Mouse (Mus musculus): ENCODE data around the gene Lsamp. TPM values are rescaled to one million over a fixed set of nuclear protein-coding genes. Genes with fewer than 3 reads are reported as not detected.

Lsamp gene
- polyA plus RNA-seq, 1 experiment, result 0.31 TPM

GRCm38 (mm10) chr16:40549663-40550062 lies 565.5 kb downstream of the Lsamp start:
- Histone ChIP-seq H3K27me3 (ENCODE audit: control insufficient read depth, insufficient read depth, low read length) (no peaks in the 10 kb centered on the region), H3K27ac (ENCODE audit: control insufficient read depth, insufficient read depth, low read depth, low read length) (no peak overlapping the region), H3K36me3 (ENCODE audit: control insufficient read depth, insufficient read depth, low read length) (no peaks in the 10 kb centered on the region), H3K4me1 (ENCODE audit: control insufficient read depth, insufficient read depth, low read length) (no peaks in the 10 kb centered on the region), H3K4me3 (ENCODE audit: control insufficient read depth, low read depth, low read length) (no peak overlapping the region)
- TF ChIP-seq CTCF (IDR thresholded peaks at IDR 0.05; ENCODE audit: control insufficient read depth, insufficient read depth, insufficient replicate concordance, low read depth, low read length), result no peak
- no peak for TF ChIP-seq POLR2A (IDR thresholded peaks at IDR 0.05; ENCODE audit: control insufficient read depth, low read depth, low read length)

- no peaks in the 10 kb centered on the region for H3K4me1 ChIP-seq (ENCODE audit: control insufficient read depth, insufficient read depth, low read length)
- TF ChIP-seq CTCF (IDR thresholded peaks at IDR 0.05; ENCODE audit: control insufficient read depth, insufficient read depth, insufficient replicate concordance, low read depth, low read length) (no peak), POLR2A (IDR thresholded peaks at IDR 0.05; ENCODE audit: control insufficient read depth, low read depth, low read length) (no peak)
- no peaks in the 10 kb centered on the region for H3K36me3 ChIP-seq (ENCODE audit: control insufficient read depth, insufficient read depth, low read length)
- H3K27me3 ChIP-seq (ENCODE audit: control insufficient read depth, insufficient read depth, low read length), result no peaks in the 10 kb centered on the region
- H3K4me3 ChIP-seq (ENCODE audit: control insufficient read depth, low read depth, low read length), result no peak overlapping the region
- H3K27ac ChIP-seq (ENCODE audit: control insufficient read depth, insufficient read depth, low read depth, low read length), result no peak overlapping the region
These were observed 571.4 kb downstream of the Lsamp start for GRCm38 (mm10) chr16:40555608-40556007.

- Histone ChIP-seq H3K27me3 (ENCODE audit: control insufficient read depth, insufficient read depth, low read length) (no peaks in the 10 kb centered on the region), H3K4me1 (ENCODE audit: control insufficient read depth, insufficient read depth, low read length) (no peaks in the 10 kb centered on the region), H3K4me3 (ENCODE audit: control insufficient read depth, low read depth, low read length) (no peak overlapping the region), H3K36me3 (ENCODE audit: control insufficient read depth, insufficient read depth, low read length) (no peaks in the 10 kb centered on the region), H3K27ac (ENCODE audit: control insufficient read depth, insufficient read depth, low read depth, low read length) (no peak overlapping the region)
- TF ChIP-seq CTCF (IDR thresholded peaks at IDR 0.05; ENCODE audit: control insufficient read depth, insufficient read depth, insufficient replicate concordance, low read depth, low read length) (no peak), POLR2A (IDR thresholded peaks at IDR 0.05; ENCODE audit: control insufficient read depth, low read depth, low read length) (no peak)
These were observed 573.6 kb downstream of the Lsamp start for GRCm38 (mm10) chr16:40557680-40558249.

DNA sequence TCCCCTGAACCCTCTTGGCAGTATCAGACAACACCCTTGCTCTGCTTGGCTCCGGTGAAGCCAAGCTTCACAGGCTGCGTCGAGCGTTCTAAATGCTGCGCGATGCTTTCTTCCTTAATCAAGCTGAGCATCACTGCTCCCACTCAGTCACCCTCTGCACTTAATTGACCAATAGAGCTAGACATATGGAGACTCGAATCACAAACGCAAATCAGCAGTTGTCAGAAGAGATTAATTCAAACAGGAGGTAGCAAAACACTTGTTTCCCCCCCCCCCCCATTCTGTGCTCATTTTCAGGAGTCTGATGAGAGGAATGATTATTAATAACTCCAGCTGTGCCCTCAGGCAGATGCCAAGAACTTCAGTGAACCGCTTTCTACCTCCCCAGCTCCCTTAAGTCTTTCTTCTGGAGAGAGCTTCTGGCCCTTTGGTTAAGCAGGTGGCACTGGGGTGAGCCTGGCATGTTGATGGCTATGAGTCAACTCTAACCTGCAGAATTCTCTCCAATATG lies 583.3 kb downstream of the Lsamp start:
- Histone ChIP-seq H3K4me3 (ENCODE audit: control insufficient read depth, low read depth, low read length) (no peak overlapping the region), H3K4me1 (ENCODE audit: control insufficient read depth, insufficient read depth, low read length) (no peaks in the 10 kb centered on the region), H3K27ac (ENCODE audit: control insufficient read depth, insufficient read depth, low read depth, low read length) (no peak overlapping the region), H3K36me3 (ENCODE audit: control insufficient read depth, insufficient read depth, low read length) (no peaks in the 10 kb centered on the region), H3K27me3 (ENCODE audit: control insufficient read depth, insufficient read depth, low read length) (no peaks in the 10 kb centered on the region)
- TF ChIP-seq CTCF (IDR thresholded peaks at IDR 0.05; ENCODE audit: control insufficient read depth, insufficient read depth, insufficient replicate concordance, low read depth, low read length), result no peak
- TF ChIP-seq POLR2A (IDR thresholded peaks at IDR 0.05; ENCODE audit: control insufficient read depth, low read depth, low read length), result no peak

GRCm38 (mm10) chr16:40572085-40572745 lies 588.1 kb downstream of the Lsamp start:
- Histone ChIP-seq H3K27me3 (ENCODE audit: control insufficient read depth, insufficient read depth, low read length) (no peaks in the 10 kb centered on the region), H3K27ac (ENCODE audit: control insufficient read depth, insufficient read depth, low read depth, low read length) (no peak overlapping the region), H3K36me3 (ENCODE audit: control insufficient read depth, insufficient read depth, low read length) (no peaks in the 10 kb centered on the region), H3K4me1 (ENCODE audit: control insufficient read depth, insufficient read depth, low read length) (no peaks in the 10 kb centered on the region), H3K4me3 (ENCODE audit: control insufficient read depth, low read depth, low read length) (no peak overlapping the region)
- TF ChIP-seq POLR2A (IDR thresholded peaks at IDR 0.05; ENCODE audit: control insufficient read depth, low read depth, low read length), result no peak
- no peak for TF ChIP-seq CTCF (IDR thresholded peaks at IDR 0.05; ENCODE audit: control insufficient read depth, insufficient read depth, insufficient replicate concordance, low read depth, low read length)

DNA sequence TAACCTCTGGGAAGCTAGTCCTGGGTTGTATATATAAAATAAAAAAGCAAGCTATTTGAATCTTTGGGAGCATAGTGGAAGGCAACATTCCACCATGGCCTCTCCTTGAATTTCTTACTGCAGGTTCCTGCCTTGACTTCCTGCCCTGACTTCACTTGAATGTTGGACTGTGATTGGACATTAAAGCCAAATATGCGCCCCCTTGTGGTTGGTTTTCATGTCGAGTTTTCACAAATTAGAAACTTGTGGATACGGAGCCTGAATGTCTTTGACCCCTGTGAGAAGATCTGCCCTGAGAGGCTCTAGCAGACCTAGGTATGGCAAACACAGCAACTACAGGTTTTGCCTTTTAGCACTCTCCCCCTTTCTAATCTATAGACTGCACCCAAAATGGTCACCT lies 597.9 kb downstream of the Lsamp start:
- Histone ChIP-seq H3K4me3 (ENCODE audit: control insufficient read depth, low read depth, low read length) (no peak overlapping the region), H3K27me3 (ENCODE audit: control insufficient read depth, insufficient read depth, low read length) (no peaks in the 10 kb centered on the region), H3K36me3 (ENCODE audit: control insufficient read depth, insufficient read depth, low read length) (no peaks in the 10 kb centered on the region), H3K27ac (ENCODE audit: control insufficient read depth, insufficient read depth, low read depth, low read length) (no peak overlapping the region), H3K4me1 (ENCODE audit: control insufficient read depth, insufficient read depth, low read length) (no peaks in the 10 kb centered on the region)
- TF ChIP-seq POLR2A (IDR thresholded peaks at IDR 0.05; ENCODE audit: control insufficient read depth, low read depth, low read length), result no peak
- no peak for TF ChIP-seq CTCF (IDR thresholded peaks at IDR 0.05; ENCODE audit: control insufficient read depth, insufficient read depth, insufficient replicate concordance, low read depth, low read length)

GRCm38 (mm10) chr16:40593161-40593560 lies 609.0 kb downstream of the Lsamp start:
- H3K4me1 ChIP-seq (ENCODE audit: control insufficient read depth, insufficient read depth, low read length), result no peaks in the 10 kb centered on the region; the same call in 1 of the 2 replicates
- H3K27me3 ChIP-seq (ENCODE audit: control insufficient read depth, insufficient read depth, low read length), result no peaks in the 10 kb centered on the region
- H3K36me3 ChIP-seq (ENCODE audit: control insufficient read depth, insufficient read depth, low read length), result no peaks in the 10 kb centered on the region
- no peak overlapping the region for H3K4me3 ChIP-seq (ENCODE audit: control insufficient read depth, low read depth, low read length)
- TF ChIP-seq CTCF (IDR thresholded peaks at IDR 0.05; ENCODE audit: control insufficient read depth, insufficient read depth, insufficient replicate concordance, low read depth, low read length) (no peak), POLR2A (IDR thresholded peaks at IDR 0.05; ENCODE audit: control insufficient read depth, low read depth, low read length) (no peak)
- H3K27ac ChIP-seq (ENCODE audit: control insufficient read depth, insufficient read depth, low read depth, low read length), result no peak overlapping the region
